Mouse (Mus musculus): Measurements from ENCODE around the gene Prkag2. TPM values are rescaled to one million over a fixed set of nuclear protein-coding genes. Genes with fewer than 3 reads are reported as not detected.

The Prkag2 gene
- polyA plus RNA-seq (2014; fragmentation: Nextera tagmentation; extraction: Ambion mirVana), result 52.9 and 59.1 TPM in 2 replicates

DNA sequence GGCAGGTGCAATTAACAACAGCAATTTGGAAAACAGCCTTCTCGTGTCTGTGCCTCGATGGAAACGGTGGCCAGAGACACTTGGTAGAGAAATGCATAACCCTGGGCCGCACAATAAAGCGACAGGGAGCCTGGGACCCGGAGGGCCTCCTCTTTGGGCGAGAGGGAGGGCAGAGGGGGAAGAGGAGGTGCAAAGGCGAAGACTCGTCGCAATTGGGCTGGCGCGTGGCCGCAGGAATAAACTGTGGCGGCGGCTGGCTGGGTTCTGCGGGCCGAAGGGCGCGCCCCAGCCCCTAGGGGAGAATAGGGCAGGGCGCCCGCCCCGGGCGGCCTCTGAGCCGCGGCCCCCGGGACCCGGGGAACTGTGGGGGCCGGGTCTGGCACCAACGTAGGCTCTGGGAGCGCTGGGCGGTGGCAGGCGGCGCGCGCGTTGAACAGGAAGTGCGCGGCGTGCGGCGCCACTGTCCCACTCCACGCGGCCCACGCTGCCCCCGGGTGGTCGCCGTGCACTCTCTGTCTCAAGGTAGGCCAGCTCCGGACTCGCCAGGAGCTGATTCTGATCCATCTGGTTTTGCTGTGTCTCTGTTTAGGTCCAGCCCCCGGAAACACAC lies at the start of gene Prkag2:
Gene Prkag2, minus strand, starts transcription at position 127 of the 610 bp plus-strand sequence.
- Histone ChIP-seq H3K4me3 (ENCODE audit: low read depth, low read length) (peak within 1 kb of the TSS; percentile 56), H3K36me3 (ENCODE audit: control insufficient read depth, insufficient read depth, low read length) (no peaks in the 10 kb centered on the region), H3K4me1 (ENCODE audit: control insufficient read depth, insufficient read depth, low read length) (peaks cover 7% of the 10 kb centered on the region; the same call in 1 of the 2 replicates), H3K9me3 (ENCODE audit: control insufficient read depth, low read length) (no peaks in the 10 kb centered on the region), H3K27ac (ENCODE audit: low read depth, low read length) (no peak within 1 kb of the TSS), H3K4me2 (ENCODE audit: low read depth) (peak within 1 kb of the TSS; percentile 97), H3K27me3 (ENCODE audit: control insufficient read depth, insufficient read depth, low read length) (peaks cover 32% of the 10 kb centered on the region), H3K9ac (ENCODE audit: low read length) (peak within 1 kb of the TSS; percentile 59)
- DNase-seq (ENCODE audit: low spot score) (peak; percentile 51), ATAC-seq (ENCODE audit: insufficient read depth, low FRiP score, low TSS enrichment) (peak; percentile 56)
- WGBS, result under 1% methylated on average over 48 of the region's 50 CpGs

DNA sequence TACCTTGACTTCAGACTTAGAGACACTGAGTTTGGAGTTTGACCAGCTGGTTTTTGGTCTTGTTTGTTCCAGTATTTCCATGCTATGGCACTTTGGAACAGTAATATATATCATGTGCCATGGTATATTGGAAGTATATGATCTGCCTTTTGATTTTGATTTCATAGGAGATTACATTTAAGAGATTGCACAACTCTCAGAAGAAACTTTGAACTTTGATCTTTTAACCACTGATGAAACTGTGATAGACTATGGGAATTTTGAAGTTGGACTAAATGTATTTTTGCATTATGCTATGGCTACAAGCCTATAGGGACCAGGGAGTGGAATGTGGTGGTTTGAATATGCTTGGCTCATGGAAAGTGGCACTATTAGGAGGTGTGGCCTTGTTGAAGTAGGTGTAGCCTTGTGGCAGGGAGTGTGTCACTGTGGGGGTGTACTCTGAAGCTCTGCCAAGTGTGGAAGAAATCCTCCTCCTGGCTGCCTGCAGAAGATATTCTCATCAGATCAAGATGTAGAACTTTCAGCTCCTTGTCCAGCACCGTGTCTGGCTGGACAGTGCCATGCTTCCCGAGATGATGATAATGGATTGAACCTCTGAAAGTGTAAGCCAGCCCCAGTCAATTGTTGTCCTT lies 49.0 kb upstream of the Prkag2 start:
- Histone ChIP-seq H3K27me3 (ENCODE audit: control insufficient read depth, insufficient read depth, low read length) (no peaks in the 10 kb centered on the region), H3K36me3 (ENCODE audit: control insufficient read depth, insufficient read depth, low read length) (no peaks in the 10 kb centered on the region), H3K27ac (ENCODE audit: low read depth, low read length) (no peak overlapping the region), H3K9me3 (ENCODE audit: control insufficient read depth, low read length) (no peaks in the 10 kb centered on the region), H3K4me1 (ENCODE audit: control insufficient read depth, insufficient read depth, low read length) (no peaks in the 10 kb centered on the region), H3K9ac (ENCODE audit: low read length) (no peak overlapping the region), H3K4me2 (ENCODE audit: low read depth) (no peak overlapping the region), H3K4me3 (ENCODE audit: low read depth, low read length) (no peak overlapping the region)
- no peak for ATAC-seq (ENCODE audit: insufficient read depth, low FRiP score, low TSS enrichment)
- no peak for DNase-seq (ENCODE audit: low spot score)
- WGBS, result 85% methylated on average over 2 of the region's 2 CpGs

DNA sequence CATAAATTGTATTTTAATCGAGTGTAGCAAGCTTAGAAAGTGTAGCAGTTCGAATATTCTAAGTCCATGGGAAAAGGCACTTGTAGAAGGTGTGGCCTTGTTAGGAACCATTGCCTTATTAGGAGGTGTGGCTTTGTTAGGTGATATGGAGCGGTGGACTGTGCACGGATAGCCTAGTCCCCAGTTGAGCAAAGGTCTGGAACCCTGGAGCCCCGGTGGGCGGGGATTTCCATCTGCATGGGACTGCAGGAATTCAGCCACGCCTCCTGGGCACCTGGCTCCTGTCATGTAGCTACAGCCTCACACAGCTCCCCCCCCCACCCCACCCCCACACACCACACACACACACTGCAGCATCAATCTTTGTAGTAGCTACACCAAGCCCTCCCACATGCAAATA lies 46.3 kb upstream of the Prkag2 start:
- WGBS, result 78% methylated on average over 7 of the region's 7 CpGs
- no peak overlapping the region for H3K4me2 ChIP-seq (ENCODE audit: low read depth)
- H3K4me3 ChIP-seq (ENCODE audit: low read depth, low read length), result no peak overlapping the region
- ATAC-seq (ENCODE audit: insufficient read depth, low FRiP score, low TSS enrichment), result no peak
- H3K9me3 ChIP-seq (ENCODE audit: control insufficient read depth, low read length), result no peaks in the 10 kb centered on the region
- H3K4me1 ChIP-seq (ENCODE audit: control insufficient read depth, insufficient read depth, low read length), result no peaks in the 10 kb centered on the region
- H3K27me3 ChIP-seq (ENCODE audit: control insufficient read depth, insufficient read depth, low read length), result no peaks in the 10 kb centered on the region
- no peak overlapping the region for H3K27ac ChIP-seq (ENCODE audit: low read depth, low read length)
- H3K36me3 ChIP-seq (ENCODE audit: control insufficient read depth, insufficient read depth, low read length), result no peaks in the 10 kb centered on the region
- no peak for DNase-seq (ENCODE audit: low spot score)
- H3K9ac ChIP-seq (ENCODE audit: low read length), result no peak overlapping the region

DNA sequence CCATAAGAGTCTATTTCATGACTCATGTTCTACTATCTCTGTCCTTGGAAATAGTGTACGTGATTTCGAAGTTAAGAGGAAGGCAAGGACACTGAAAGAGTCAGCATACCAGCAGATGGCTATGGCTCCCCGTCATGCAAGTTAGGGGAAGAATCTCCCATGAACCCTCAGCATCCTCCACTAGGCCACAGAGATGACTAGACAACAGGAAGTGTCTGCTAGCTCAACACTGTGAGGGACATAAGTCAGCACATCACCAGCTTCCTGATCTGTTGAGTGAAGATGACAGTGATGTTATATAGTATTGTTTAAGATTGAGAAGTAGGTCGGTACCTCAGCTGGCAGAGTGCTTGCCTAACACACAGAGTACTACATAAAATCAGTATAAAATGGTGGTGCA lies 27.4 kb upstream of the Prkag2 start:
- Histone ChIP-seq H3K9ac (ENCODE audit: low read length) (no peak overlapping the region), H3K4me1 (ENCODE audit: control insufficient read depth, insufficient read depth, low read length) (no peaks in the 10 kb centered on the region), H3K9me3 (ENCODE audit: control insufficient read depth, low read length) (no peaks in the 10 kb centered on the region), H3K27ac (ENCODE audit: low read depth, low read length) (no peak overlapping the region), H3K36me3 (ENCODE audit: control insufficient read depth, insufficient read depth, low read length) (no peaks in the 10 kb centered on the region), H3K4me2 (ENCODE audit: low read depth) (no peak overlapping the region), H3K4me3 (ENCODE audit: low read depth, low read length) (no peak overlapping the region), H3K27me3 (ENCODE audit: control insufficient read depth, insufficient read depth, low read length) (no peaks in the 10 kb centered on the region)
- 91% methylated on average over 4 of the region's 4 CpGs for WGBS
- ATAC-seq (ENCODE audit: insufficient read depth, low FRiP score, low TSS enrichment) (no peak), DNase-seq (ENCODE audit: low spot score) (no peak)

DNA sequence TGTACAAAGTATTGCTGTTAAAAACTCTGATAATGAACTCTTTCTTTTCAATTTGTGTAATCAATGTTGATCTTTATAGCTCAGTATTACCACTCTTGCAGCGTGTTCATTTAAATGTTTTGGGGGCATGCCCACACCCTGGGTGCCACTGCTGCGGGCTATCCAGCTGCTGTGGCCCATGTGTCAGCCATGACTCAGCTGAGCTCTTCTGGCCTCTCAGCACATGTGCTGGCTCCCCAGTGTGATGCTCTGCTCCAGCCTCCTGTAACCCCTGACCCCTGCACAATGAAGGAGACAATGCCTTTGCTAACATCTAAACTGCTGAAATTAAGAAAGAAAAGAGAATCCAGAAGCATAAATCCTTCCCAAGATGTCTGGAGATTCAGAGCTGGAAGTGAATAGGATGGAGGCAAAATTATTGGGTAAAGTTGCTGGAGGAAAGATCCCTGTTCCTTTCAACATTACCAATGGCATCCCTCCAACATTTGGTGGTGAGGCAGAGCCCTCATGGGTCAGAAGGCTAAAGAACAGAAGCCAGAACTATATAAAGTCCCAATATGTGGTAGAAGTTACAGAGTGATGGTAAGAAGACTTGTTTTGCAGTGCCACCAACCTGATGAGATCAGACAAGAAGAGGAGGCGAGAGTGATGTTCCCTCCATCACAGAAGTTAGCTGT lies 25.6 kb upstream of the Prkag2 start:
- Histone ChIP-seq H3K4me2 (ENCODE audit: low read depth) (no peak overlapping the region), H3K9me3 (ENCODE audit: control insufficient read depth, low read length) (no peaks in the 10 kb centered on the region), H3K27me3 (ENCODE audit: control insufficient read depth, insufficient read depth, low read length) (no peaks in the 10 kb centered on the region), H3K9ac (ENCODE audit: low read length) (no peak overlapping the region), H3K4me1 (ENCODE audit: control insufficient read depth, insufficient read depth, low read length) (no peaks in the 10 kb centered on the region), H3K27ac (ENCODE audit: low read depth, low read length) (no peak overlapping the region), H3K4me3 (ENCODE audit: low read depth, low read length) (no peak overlapping the region), H3K36me3 (ENCODE audit: control insufficient read depth, insufficient read depth, low read length) (no peaks in the 10 kb centered on the region)
- ATAC-seq (ENCODE audit: insufficient read depth, low FRiP score, low TSS enrichment) (no peak), DNase-seq (ENCODE audit: low spot score) (no peak)
- WGBS, result 83% methylated on average over 3 of the region's 3 CpGs

DNA sequence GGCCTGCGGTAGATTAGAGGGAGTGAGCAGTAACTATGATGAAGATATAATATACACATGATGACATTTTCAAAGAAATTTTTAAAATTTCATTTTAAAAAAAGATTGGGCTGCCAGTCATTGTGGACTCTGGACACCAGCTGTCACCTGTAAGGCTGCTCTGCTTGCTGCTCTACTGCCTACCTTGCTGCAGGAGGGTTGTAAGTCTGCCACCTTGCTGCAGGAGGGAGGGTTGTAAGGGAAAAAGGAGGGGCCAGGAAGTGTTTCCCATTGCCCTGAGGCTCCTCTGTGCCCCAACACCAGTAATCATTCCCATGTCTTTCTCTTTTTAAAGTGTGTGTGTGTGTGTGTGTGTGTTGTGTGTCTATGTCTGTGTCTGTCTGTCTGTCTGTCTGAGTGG lies 22.1 kb upstream of the Prkag2 start:
- Histone ChIP-seq H3K4me2 (ENCODE audit: low read depth) (no peak overlapping the region), H3K9ac (ENCODE audit: low read length) (no peak overlapping the region), H3K4me1 (ENCODE audit: control insufficient read depth, insufficient read depth, low read length) (no peaks in the 10 kb centered on the region), H3K27me3 (ENCODE audit: control insufficient read depth, insufficient read depth, low read length) (no peaks in the 10 kb centered on the region), H3K9me3 (ENCODE audit: control insufficient read depth, low read length) (no peaks in the 10 kb centered on the region), H3K4me3 (ENCODE audit: low read depth, low read length) (no peak overlapping the region), H3K36me3 (ENCODE audit: control insufficient read depth, insufficient read depth, low read length) (no peaks in the 10 kb centered on the region), H3K27ac (ENCODE audit: low read depth, low read length) (no peak overlapping the region)
- 93% methylated on average over 1 of the region's 1 CpGs for WGBS
- no peak for ATAC-seq (ENCODE audit: insufficient read depth, low FRiP score, low TSS enrichment)
- DNase-seq (ENCODE audit: low spot score), result no peak

DNA sequence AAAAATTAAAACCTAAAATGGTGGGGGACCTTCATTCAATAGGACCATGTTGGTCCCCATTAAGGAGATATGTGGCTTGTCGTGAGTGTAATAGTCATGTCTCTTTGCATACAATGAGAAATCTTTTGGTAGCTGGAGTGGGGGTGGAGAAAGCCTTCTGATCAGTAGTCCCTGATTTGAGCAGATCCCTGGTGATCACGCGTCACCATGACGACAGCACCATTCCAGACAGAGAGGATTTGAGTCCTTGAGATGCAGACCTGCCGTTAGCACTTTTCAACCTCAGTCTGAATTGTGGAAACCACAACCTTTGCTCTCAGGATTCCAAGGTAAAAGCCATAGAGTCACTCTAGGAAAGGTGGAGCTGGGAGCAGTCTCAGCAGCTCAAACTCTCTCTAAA lies 18.7 kb upstream of the Prkag2 start:
- H3K4me2 ChIP-seq (ENCODE audit: low read depth), result no peak overlapping the region
- H3K4me1 ChIP-seq (ENCODE audit: control insufficient read depth, insufficient read depth, low read length), result no peaks in the 10 kb centered on the region; the same call in 1 of the 2 replicates
- H3K27ac ChIP-seq (ENCODE audit: low read depth, low read length), result no peak overlapping the region
- ATAC-seq (ENCODE audit: insufficient read depth, low FRiP score, low TSS enrichment) (no peak), DNase-seq (ENCODE audit: low spot score) (no peak)
- H3K9me3 ChIP-seq (ENCODE audit: control insufficient read depth, low read length), result no peaks in the 10 kb centered on the region
- no peak overlapping the region for H3K4me3 ChIP-seq (ENCODE audit: low read depth, low read length)
- no peaks in the 10 kb centered on the region for H3K36me3 ChIP-seq (ENCODE audit: control insufficient read depth, insufficient read depth, low read length)
- no peaks in the 10 kb centered on the region for H3K27me3 ChIP-seq (ENCODE audit: control insufficient read depth, insufficient read depth, low read length)
- 87% methylated on average over 5 of the region's 5 CpGs for WGBS
- H3K9ac ChIP-seq (ENCODE audit: low read length), result no peak overlapping the region

DNA sequence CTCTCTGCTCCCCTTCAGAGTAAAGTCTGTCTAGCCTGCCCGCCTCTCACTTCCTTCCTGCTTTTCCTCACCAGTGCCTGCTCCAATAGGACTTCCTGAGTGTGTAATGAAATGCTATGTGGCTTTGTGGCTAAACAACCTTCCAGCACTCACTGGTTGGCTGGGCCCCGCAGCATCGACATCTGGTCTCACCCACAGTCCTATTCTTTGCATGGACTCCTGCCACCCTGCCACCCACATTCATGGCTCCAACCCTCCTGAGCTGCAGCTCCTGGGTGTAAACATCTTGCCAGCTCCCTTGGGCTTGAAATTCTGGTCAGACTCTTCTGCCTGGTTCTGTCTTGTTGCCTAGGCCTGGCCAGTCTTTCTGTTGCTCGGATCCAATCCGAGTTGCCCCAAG lies 15.6 kb upstream of the Prkag2 start:
- no peak overlapping the region for H3K4me2 ChIP-seq (ENCODE audit: low read depth)
- no peaks in the 10 kb centered on the region; the same call in 1 of the 2 replicates for H3K4me1 ChIP-seq (ENCODE audit: control insufficient read depth, insufficient read depth, low read length)
- DNase-seq (ENCODE audit: low spot score), result no peak
- no peaks in the 10 kb centered on the region for H3K9me3 ChIP-seq (ENCODE audit: control insufficient read depth, low read length)
- 87% methylated on average over 5 of the region's 5 CpGs for WGBS
- no peak overlapping the region for H3K4me3 ChIP-seq (ENCODE audit: low read depth, low read length)
- H3K27me3 ChIP-seq (ENCODE audit: control insufficient read depth, insufficient read depth, low read length), result no peaks in the 10 kb centered on the region
- H3K27ac ChIP-seq (ENCODE audit: low read depth, low read length), result no peak overlapping the region
- H3K36me3 ChIP-seq (ENCODE audit: control insufficient read depth, insufficient read depth, low read length), result no peaks in the 10 kb centered on the region
- no peak overlapping the region for H3K9ac ChIP-seq (ENCODE audit: low read length)
- no peak for ATAC-seq (ENCODE audit: insufficient read depth, low FRiP score, low TSS enrichment)

DNA sequence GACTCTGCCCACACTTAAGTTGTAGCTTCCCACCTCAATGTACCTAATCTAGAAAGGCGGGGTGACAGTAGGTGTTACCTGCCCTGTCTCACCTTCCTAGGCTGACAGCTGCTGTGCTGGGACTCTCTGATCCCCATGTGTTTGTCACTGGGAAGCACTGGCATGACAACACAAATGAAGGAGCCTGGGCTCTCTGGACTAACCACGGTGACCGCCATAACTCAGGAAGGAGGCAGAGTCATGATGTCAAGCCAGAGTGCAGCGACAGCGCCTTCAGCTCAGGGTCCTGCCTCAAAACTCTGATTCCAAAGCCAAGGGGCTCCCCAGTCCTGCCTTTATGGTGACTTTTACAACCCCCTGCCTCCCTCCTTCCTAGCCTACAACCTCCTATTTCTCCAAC lies 14.8 kb upstream of the Prkag2 start:
- H3K9me3 ChIP-seq (ENCODE audit: control insufficient read depth, low read length), result no peaks in the 10 kb centered on the region
- no peak overlapping the region for H3K4me2 ChIP-seq (ENCODE audit: low read depth)
- no peak overlapping the region for H3K4me3 ChIP-seq (ENCODE audit: low read depth, low read length)
- H3K4me1 ChIP-seq (ENCODE audit: control insufficient read depth, insufficient read depth, low read length), result no peaks in the 10 kb centered on the region; the same call in 1 of the 2 replicates
- WGBS, result 73% methylated on average over 5 of the region's 5 CpGs
- no peak overlapping the region for H3K27ac ChIP-seq (ENCODE audit: low read depth, low read length)
- no peak for ATAC-seq (ENCODE audit: insufficient read depth, low FRiP score, low TSS enrichment)
- H3K27me3 ChIP-seq (ENCODE audit: control insufficient read depth, insufficient read depth, low read length), result no peaks in the 10 kb centered on the region
- no peak for DNase-seq (ENCODE audit: low spot score)
- no peak overlapping the region for H3K9ac ChIP-seq (ENCODE audit: low read length)
- no peaks in the 10 kb centered on the region for H3K36me3 ChIP-seq (ENCODE audit: control insufficient read depth, insufficient read depth, low read length)

Data from neural tube, embryonic 11.5 days (tissue).